Mouse (Mus musculus) adrenal gland, postnatal 10 days (tissue): Measurements from ENCODE around the gene Mroh3. TPM values are rescaled to one million over a fixed set of nuclear protein-coding genes. Genes with fewer than 3 reads are reported as not detected.

Experiments used
- total RNA-seq, 2 experiments: library from RNA; stranded (reverse); gene quantifications; 2 replicates each; pipeline ENCODE4 v1.2.3; 2021

The Mroh3 gene
- total RNA-seq, 2 experiments from 2014 or later: not detected

Other genes with a start within 250 kb of the Mroh3 start
- 1 to 10 TPM in 1 of 2 experiments, under 1 TPM in 1; 0.82 to 3.3 TPM for gene Igfn1, start 206.5 kb downstream of the Mroh3 start, total RNA-seq
- 10 to 100 TPM; 38.2 to 40.0 TPM for gene Tmem9, start 204.7 kb downstream of the Mroh3 start, total RNA-seq
- gene Ascl5, start 162.0 kb downstream of the Mroh3 start, total RNA-seq: not detected
- gene Cacna1s, start 160.1 kb downstream of the Mroh3 start, total RNA-seq: 10 to 100 TPM in 1 of 2 experiments, 1 to 10 TPM in 1; 8.6 to 30.5 TPM
- gene Kif21b, start 81.4 kb downstream of the Mroh3 start, total RNA-seq: 1 to 10 TPM; 4.0 to 5.0 TPM
- gene Inava, start 21.4 kb upstream of the Mroh3 start, total RNA-seq: under 1 TPM in 1 of 2 experiments, not detected in 1; 0.30 TPM
- not detected for gene Gpr25, start 48.0 kb upstream of the Mroh3 start, total RNA-seq
- gene Camsap2, start 133.3 kb upstream of the Mroh3 start, total RNA-seq: 10 to 100 TPM; 46.6 to 48.1 TPM
- 10 to 100 TPM; 16.6 to 17.5 TPM for gene Ddx59, start 202.4 kb upstream of the Mroh3 start, total RNA-seq